ENCODE assay signal across 8 mouse cellular contexts in genomic region chr15:88733041-88733751, GRCm38 (mm10). TPM values are rescaled to one million over a fixed set of nuclear protein-coding genes. Genes with fewer than 3 reads are reported as not detected.
DNase-seq lines count a peak whose midpoint lies in the region; ATAC-seq and TF ChIP-seq lines count a peak whose summit lies in the region.

No protein-coding gene starts in this region.

- TF ChIP-seq POLR2A in liver, adult 2 months (IDR thresholded peaks at IDR 0.05; ENCODE audit: extremely low read depth, insufficient read depth, low read length), result no peak

- under 1% methylated on average over 19 of the region's 86 CpGs for WGBS in embryonic facial prominence, embryonic 14.5 days
- under 1% methylated on average over 85 of the region's 86 CpGs for WGBS in liver, adult 2 months
- WGBS in midbrain, postnatal 0 days, result under 1% methylated on average over 44 of the region's 86 CpGs

- H3K4me1 ChIP-seq in embryonic facial prominence, embryonic 14.5 days (ENCODE audit: control insufficient read depth, insufficient read depth, low read length), result peaks cover 11% of the 10 kb centered on the region
- H3K4me1 ChIP-seq in liver, adult 2 months (ENCODE audit: control insufficient read depth, insufficient read depth, low read length), result peaks cover 19% of the 10 kb centered on the region
- peaks cover 10% of the 10 kb centered on the region for H3K4me1 ChIP-seq in midbrain, postnatal 0 days (ENCODE audit: insufficient read depth, low read length)

- peak; percentile 54 for ATAC-seq in embryonic facial prominence, embryonic 14.5 days (ENCODE audit: low read depth)
- ATAC-seq in midbrain, postnatal 0 days (ENCODE audit: low FRiP score), result peak; percentile 63

- H3K79me2 ChIP-seq in liver, adult 2 months (ENCODE audit: control insufficient read depth, insufficient read depth, low read length), result peaks cover 47% of the 10 kb centered on the region

- TF ChIP-seq CTCF in liver, adult 2 months (IDR thresholded peaks at IDR 0.05; ENCODE audit: low read depth, low read length), result no peak
- no peak for TF ChIP-seq CTCF in midbrain, postnatal 0 days (IDR thresholded peaks at IDR 0.05)

- DNase-seq in 416B (ENCODE audit: low read depth), result peak; percentile 54
- peak; percentile 82 to 84 for DNase-seq in adrenal gland, postnatal 36 days
- peak; percentile 76 for DNase-seq in embryonic facial prominence, embryonic 14.5 days (ENCODE audit: low spot score)
- DNase-seq in heart, adult 9 months (ENCODE audit: low spot score in 2 of 2), result peak; percentile 71 to 72
- peak; percentile 69 for DNase-seq in kidney, adult 9 months
- peak; percentile 52 for DNase-seq in liver, adult 2 months (ENCODE audit: extremely low read depth, low read depth, low spot score)
- peak; percentile 69 for DNase-seq in midbrain, postnatal 0 days (ENCODE audit: low spot score)
- peak; percentile 68 to 71 for DNase-seq in spleen, postnatal 36 days (ENCODE audit: low spot score in 2 of 2)

- no peaks in the 10 kb centered on the region for H3K9me3 ChIP-seq in embryonic facial prominence, embryonic 14.5 days (ENCODE audit: control insufficient read depth, low read length)
- no peaks in the 10 kb centered on the region for H3K9me3 ChIP-seq in midbrain, postnatal 0 days (ENCODE audit: low read length)

- no peaks in the 10 kb centered on the region for H3K27me3 ChIP-seq in embryonic facial prominence, embryonic 14.5 days (replicated peaks; ENCODE audit: control insufficient read depth, insufficient read depth, low read length)
- no peaks in the 10 kb centered on the region for H3K27me3 ChIP-seq in liver, adult 2 months (ENCODE audit: control insufficient read depth, insufficient read depth, low read length)
- no peaks in the 10 kb centered on the region for H3K27me3 ChIP-seq in midbrain, postnatal 0 days (ENCODE audit: insufficient read depth, low read length)

- H3K4me3 ChIP-seq in embryonic facial prominence, embryonic 14.5 days (ENCODE audit: low read depth, low read length), result peak overlapping the region; percentile 98
- peak overlapping the region; percentile 81 for H3K4me3 ChIP-seq in liver, adult 2 months (ENCODE audit: insufficient read depth, low read depth, low read length)
- H3K4me3 ChIP-seq in midbrain, postnatal 0 days (ENCODE audit: low read depth, low read length), result peak overlapping the region; percentile 99

- H3K9ac ChIP-seq in embryonic facial prominence, embryonic 14.5 days (ENCODE audit: low read depth, low read length), result peak overlapping the region; percentile 99
- H3K9ac ChIP-seq in liver, adult 2 months (ENCODE audit: low read depth, low read length), result peak overlapping the region; percentile 97
- H3K9ac ChIP-seq in midbrain, postnatal 0 days (replicated peaks; ENCODE audit: low read length, poor library complexity, severe bottlenecking), result peak overlapping the region; percentile 94

- peak overlapping the region; percentile 84 for H3K4me2 ChIP-seq in embryonic facial prominence, embryonic 14.5 days (ENCODE audit: low read depth, low read length)
- peak overlapping the region; percentile 65 for H3K4me2 ChIP-seq in midbrain, postnatal 0 days (ENCODE audit: low read depth, low read length, poor library complexity, severe bottlenecking)

- peaks cover 23% of the 10 kb centered on the region for H3K36me3 ChIP-seq in embryonic facial prominence, embryonic 14.5 days (ENCODE audit: control insufficient read depth, insufficient read depth, low read length)
- peaks cover 18% of the 10 kb centered on the region for H3K36me3 ChIP-seq in liver, adult 2 months (ENCODE audit: control insufficient read depth, insufficient read depth, low read length)
- peaks cover 20% of the 10 kb centered on the region for H3K36me3 ChIP-seq in midbrain, postnatal 0 days (ENCODE audit: insufficient read depth, low read length)

- peak overlapping the region; percentile 86 for H3K27ac ChIP-seq in embryonic facial prominence, embryonic 14.5 days (replicated peaks; ENCODE audit: low read depth, low read length)
- peak overlapping the region; percentile 50 for H3K27ac ChIP-seq in liver, adult 2 months (replicated peaks; ENCODE audit: insufficient read depth, low read depth, low read length)
- H3K27ac ChIP-seq in midbrain, postnatal 0 days (ENCODE audit: low read depth, low read length), result peak overlapping the region; percentile 89

RNA-seq across cellular contexts. Expression of gene Brd1, which starts 0.8 kb away (rescaled TPM):
- total RNA-seq in adrenal gland, postnatal 36 days (2021), result 10 to 100 TPM; 54.0 to 65.9 TPM
- polyA plus RNA-seq in embryonic facial prominence, embryonic 14.5 days (2014; fragmentation: Nextera tagmentation; extraction: Ambion mirVana), result 22.2 and 23.0 TPM in 2 replicates
- total RNA-seq in liver, adult 2 months (2014; rRNA removed), result 12.9 and 13.0 TPM in 2 replicates
- 3.6 and 4.8 TPM in 2 replicates for polyA plus RNA-seq in liver, adult 2 months (2012; rRNA removed)
- total RNA-seq in midbrain, postnatal 0 days (2014; rRNA removed), result 42.2 and 51.4 TPM in 2 replicates
- polyA plus RNA-seq in midbrain, postnatal 0 days (2015; fragmentation: Nextera tagmentation; extraction: Ambion mirVana), result 9.7 and 11.7 TPM in 2 replicates

RNA-seq across cellular contexts. Expression of gene Zbed4, which starts 18.3 kb away (rescaled TPM):
- 10 to 100 TPM in 1 of 2 experiments, 1 to 10 TPM in 1; 9.6 to 11.3 TPM for total RNA-seq in adrenal gland, postnatal 36 days (2021)
- 14.9 and 16.5 TPM in 2 replicates for polyA plus RNA-seq in embryonic facial prominence, embryonic 14.5 days (2014; fragmentation: Nextera tagmentation; extraction: Ambion mirVana)
- 2.8 and 4.2 TPM in 2 replicates for total RNA-seq in liver, adult 2 months (2014; rRNA removed)
- polyA plus RNA-seq in liver, adult 2 months (2012; rRNA removed), result 1.8 and 1.9 TPM in 2 replicates
- 19.2 and 20.7 TPM in 2 replicates for total RNA-seq in midbrain, postnatal 0 days (2014; rRNA removed)
- 4.3 and 4.5 TPM in 2 replicates for polyA plus RNA-seq in midbrain, postnatal 0 days (2015; fragmentation: Nextera tagmentation; extraction: Ambion mirVana)

Comparison
In these comparisons a context has a peak if more than half of its experiments do, and no peak if none do; other contexts are left out.
1. Peak in every context shown above with its lines: DNase-seq, ATAC-seq, H3K4me3 ChIP-seq and H3K27ac ChIP-seq.